Mouse (Mus musculus): ENCODE results near the gene 1700023F06Rik. TPM values are rescaled to one million over a fixed set of nuclear protein-coding genes. Genes with fewer than 3 reads are reported as not detected.

The 1700023F06Rik gene
- polyA plus RNA-seq (2012; rRNA removed), result not detected in 2 replicates

GRCm38 (mm10) chr11:103208458-103208857 is at the start of gene 1700023F06Rik:
TSS of gene 1700023F06Rik (minus strand) at chr11:103208558.
- no peak within 1 kb of the TSS for H3K27ac ChIP-seq (ENCODE audit: insufficient read depth, low read length)
- H3K27me3 ChIP-seq (ENCODE audit: control insufficient read depth, insufficient read depth, low read length), result no peaks in the 10 kb centered on the region
- WGBS, result 93% methylated on average over 3 of the region's 3 CpGs
- no peaks in the 10 kb centered on the region for H3K4me1 ChIP-seq (ENCODE audit: control insufficient read depth, insufficient read depth, insufficient read length)
- TF ChIP-seq POLR2A (IDR thresholded peaks at IDR 0.05; ENCODE audit: low read depth, low read length) (no peak), CTCF (IDR thresholded peaks at IDR 0.05; ENCODE audit: extremely low read depth, insufficient read depth, insufficient read length, insufficient replicate concordance) (no peak)
- no peak within 1 kb of the TSS for H3K4me3 ChIP-seq (ENCODE audit: extremely low read depth, insufficient read depth, insufficient read length)
- no peak for DNase-seq (ENCODE audit: low read depth in 1 of 2, low spot score in 2 of 2)
- H3K36me3 ChIP-seq (ENCODE audit: control insufficient read depth, insufficient read depth, low read length), result no peaks in the 10 kb centered on the region

GRCm38 (mm10) chr11:103257938-103258481 is 49.7 kb upstream of the 1700023F06Rik start:
- TF ChIP-seq POLR2A (IDR thresholded peaks at IDR 0.05; ENCODE audit: low read depth, low read length) (no peak), CTCF (IDR thresholded peaks at IDR 0.05; ENCODE audit: extremely low read depth, insufficient read depth, insufficient read length, insufficient replicate concordance) (no peak)

GRCm38 (mm10) chr11:103253605-103254004 is 45.2 kb upstream of the 1700023F06Rik start:
- Histone ChIP-seq H3K4me1 (ENCODE audit: control insufficient read depth, insufficient read depth, insufficient read length) (peaks cover 54% of the 10 kb centered on the region; the same call in 1 of the 2 replicates), H3K36me3 (ENCODE audit: control insufficient read depth, insufficient read depth, low read length) (no peaks in the 10 kb centered on the region), H3K27ac (ENCODE audit: insufficient read depth, low read length) (peak overlapping the region; percentile 24; the same call in 1 of the 2 replicates), H3K27me3 (ENCODE audit: control insufficient read depth, insufficient read depth, low read length) (no peaks in the 10 kb centered on the region), H3K4me3 (ENCODE audit: extremely low read depth, insufficient read depth, insufficient read length) (no peak overlapping the region)
- 56% methylated on average over 5 of the region's 5 CpGs for WGBS
- TF ChIP-seq POLR2A (IDR thresholded peaks at IDR 0.05; ENCODE audit: low read depth, low read length) (no peak), CTCF (IDR thresholded peaks at IDR 0.05; ENCODE audit: extremely low read depth, insufficient read depth, insufficient read length, insufficient replicate concordance) (no peak)
- no peak for DNase-seq (ENCODE audit: low read depth in 1 of 2, low spot score in 2 of 2)

More at GRCm38 (mm10) chr11:103257938-103258481, 49.7 kb upstream of the 1700023F06Rik start:
- H3K27me3 ChIP-seq (ENCODE audit: control insufficient read depth, insufficient read depth, low read length), result no peaks in the 10 kb centered on the region
- H3K36me3 ChIP-seq (ENCODE audit: control insufficient read depth, insufficient read depth, low read length), result no peaks in the 10 kb centered on the region
- peak; percentile 21 to 37 for DNase-seq (ENCODE audit: low read depth in 1 of 2, low spot score in 2 of 2)
- 42% methylated on average over 4 of the region's 4 CpGs for WGBS
- peaks cover 59% of the 10 kb centered on the region; the same call in 1 of the 2 replicates for H3K4me1 ChIP-seq (ENCODE audit: control insufficient read depth, insufficient read depth, insufficient read length)
- H3K27ac ChIP-seq (ENCODE audit: insufficient read depth, low read length), result peak overlapping the region; percentile 70
- H3K4me3 ChIP-seq (ENCODE audit: extremely low read depth, insufficient read depth, insufficient read length), result no peak overlapping the region

GRCm38 (mm10) chr11:103252380-103252779 is 44.0 kb upstream of the 1700023F06Rik start:
- TF ChIP-seq POLR2A (IDR thresholded peaks at IDR 0.05; ENCODE audit: low read depth, low read length), result no peak
- no peak for TF ChIP-seq CTCF (IDR thresholded peaks at IDR 0.05; ENCODE audit: extremely low read depth, insufficient read depth, insufficient read length, insufficient replicate concordance)
- H3K36me3 ChIP-seq (ENCODE audit: control insufficient read depth, insufficient read depth, low read length), result no peaks in the 10 kb centered on the region
- H3K27ac ChIP-seq (ENCODE audit: insufficient read depth, low read length), result no peak overlapping the region
- H3K27me3 ChIP-seq (ENCODE audit: control insufficient read depth, insufficient read depth, low read length), result no peaks in the 10 kb centered on the region
- 82% methylated on average over 5 of the region's 5 CpGs for WGBS
- peaks cover 53% of the 10 kb centered on the region; the same call in 1 of the 2 replicates for H3K4me1 ChIP-seq (ENCODE audit: control insufficient read depth, insufficient read depth, insufficient read length)
- no peak for DNase-seq (ENCODE audit: low read depth in 1 of 2, low spot score in 2 of 2)
- no peak overlapping the region for H3K4me3 ChIP-seq (ENCODE audit: extremely low read depth, insufficient read depth, insufficient read length)

GRCm38 (mm10) chr11:103250324-103250723 is 42.0 kb upstream of the 1700023F06Rik start:
- Histone ChIP-seq H3K36me3 (ENCODE audit: control insufficient read depth, insufficient read depth, low read length) (no peaks in the 10 kb centered on the region), H3K27me3 (ENCODE audit: control insufficient read depth, insufficient read depth, low read length) (no peaks in the 10 kb centered on the region), H3K4me1 (ENCODE audit: control insufficient read depth, insufficient read depth, insufficient read length) (peaks cover 57% of the 10 kb centered on the region; the same call in 1 of the 2 replicates), H3K27ac (ENCODE audit: insufficient read depth, low read length) (peak overlapping the region; percentile 68; the same call in 1 of the 2 replicates), H3K4me3 (ENCODE audit: extremely low read depth, insufficient read depth, insufficient read length) (no peak overlapping the region)
- no peak for TF ChIP-seq POLR2A (IDR thresholded peaks at IDR 0.05; ENCODE audit: low read depth, low read length)
- TF ChIP-seq CTCF (IDR thresholded peaks at IDR 0.05; ENCODE audit: extremely low read depth, insufficient read depth, insufficient read length, insufficient replicate concordance), result no peak
- WGBS, result 92% methylated on average over 3 of the region's 3 CpGs
- no peak for DNase-seq (ENCODE audit: low read depth in 1 of 2, low spot score in 2 of 2)

GRCm38 (mm10) chr11:103249509-103249908 is 41.2 kb upstream of the 1700023F06Rik start:
- Histone ChIP-seq H3K4me1 (ENCODE audit: control insufficient read depth, insufficient read depth, insufficient read length) (peaks cover 54% of the 10 kb centered on the region; the same call in 1 of the 2 replicates), H3K27ac (ENCODE audit: insufficient read depth, low read length) (peak overlapping the region; percentile 68), H3K36me3 (ENCODE audit: control insufficient read depth, insufficient read depth, low read length) (no peaks in the 10 kb centered on the region), H3K27me3 (ENCODE audit: control insufficient read depth, insufficient read depth, low read length) (no peaks in the 10 kb centered on the region), H3K4me3 (ENCODE audit: extremely low read depth, insufficient read depth, insufficient read length) (no peak overlapping the region)
- DNase-seq (ENCODE audit: low read depth in 1 of 2, low spot score in 2 of 2), result peak; percentile 41 to 44
- 15% methylated on average over 6 of the region's 6 CpGs for WGBS
- TF ChIP-seq POLR2A (IDR thresholded peaks at IDR 0.05; ENCODE audit: low read depth, low read length) (no peak), CTCF (IDR thresholded peaks at IDR 0.05; ENCODE audit: extremely low read depth, insufficient read depth, insufficient read length, insufficient replicate concordance) (no peak)

GRCm38 (mm10) chr11:103248837-103249236 is 40.5 kb upstream of the 1700023F06Rik start:
- no peaks in the 10 kb centered on the region for H3K27me3 ChIP-seq (ENCODE audit: control insufficient read depth, insufficient read depth, low read length)
- 54% methylated on average over 5 of the region's 5 CpGs for WGBS
- H3K36me3 ChIP-seq (ENCODE audit: control insufficient read depth, insufficient read depth, low read length), result no peaks in the 10 kb centered on the region
- H3K4me1 ChIP-seq (ENCODE audit: control insufficient read depth, insufficient read depth, insufficient read length), result peaks cover 54% of the 10 kb centered on the region; the same call in 1 of the 2 replicates
- H3K4me3 ChIP-seq (ENCODE audit: extremely low read depth, insufficient read depth, insufficient read length), result no peak overlapping the region
- H3K27ac ChIP-seq (ENCODE audit: insufficient read depth, low read length), result peak overlapping the region; percentile 68
- no peak for TF ChIP-seq CTCF (IDR thresholded peaks at IDR 0.05; ENCODE audit: extremely low read depth, insufficient read depth, insufficient read length, insufficient replicate concordance)
- DNase-seq (ENCODE audit: low read depth in 1 of 2, low spot score in 2 of 2), result no peak

All from spleen, adult 2 months (tissue).